Mouse (Mus musculus) C2C12 (cell line): Measurements from ENCODE around the gene Pcp2. TPM values are rescaled to one million over a fixed set of nuclear protein-coding genes. Genes with fewer than 3 reads are reported as not detected.

Source experiments
- H3K27me3 ChIP-seq: one replicate; pipeline ENCODE4 v1.6.1; 2011; ENCODE audit not compliant: control insufficient read depth, insufficient read depth, insufficient read length
- H3K36me3 ChIP-seq: one replicate; pipeline ENCODE4 v1.6.1; 2011; ENCODE audit not compliant: control insufficient read depth, insufficient read depth
- H3K4me3 ChIP-seq: one replicate; pipeline ENCODE4 v1.5.1; 2011; ENCODE audit warnings: mild to moderate bottlenecking, control low read depth; ENCODE audit not compliant: poor library complexity, insufficient read depth, severe bottlenecking
- H3K79me2 ChIP-seq: one replicate; pipeline ENCODE4 v1.6.1; 2011; ENCODE audit not compliant: control insufficient read depth, insufficient read depth
- H3K79me3 ChIP-seq: one replicate; pipeline ENCODE4 v1.6.1; 2011; ENCODE audit warnings: low read depth, control low read depth
- H3ac ChIP-seq: one replicate; pipeline ENCODE3; 2011; ENCODE audit warnings: low read depth; ENCODE audit not compliant: control insufficient read depth, insufficient read length
- CEBPB ChIP-seq: IDR thresholded peaks from one replicate; pipeline ENCODE4 v1.6.1; 2011; ENCODE audit warnings: low read depth, mild to moderate bottlenecking, control low read depth, moderate library complexity
- CTCF ChIP-seq: IDR thresholded peaks from one replicate; pipeline ENCODE4 v1.5.1; 2011; ENCODE audit not compliant: control insufficient read depth, insufficient read depth, insufficient read length
- FOSL1 ChIP-seq: IDR thresholded peaks from one replicate; pipeline ENCODE4 v1.8.0; 2011; ENCODE audit warnings: mild to moderate bottlenecking, low read length; ENCODE audit not compliant: poor library complexity, insufficient read depth, severe bottlenecking
- MAX ChIP-seq: IDR thresholded peaks from one replicate; pipeline ENCODE4 v1.6.1; 2011; ENCODE audit warnings: mild to moderate bottlenecking, control low read depth
- MYOD1 ChIP-seq: IDR thresholded peaks from one replicate; pipeline ENCODE4 v1.6.1; 2011; ENCODE audit warnings: low read depth; ENCODE audit not compliant: control insufficient read depth, insufficient read length
- MYOG ChIP-seq: IDR thresholded peaks from one replicate; pipeline ENCODE4 v1.6.1; 2011; ENCODE audit not compliant: control insufficient read depth, insufficient read length; ENCODE audit errors: extremely low read depth
- USF1 ChIP-seq: IDR thresholded peaks from one replicate; pipeline ENCODE4 v1.6.1; 2011; ENCODE audit warnings: low read depth, mild to moderate bottlenecking, control low read depth, moderate library complexity
- polyA plus RNA-seq: library from polyadenylated mRNA; unstranded; fragments of >200 nt; fragmentation: generic; extraction: Trizol; gene quantifications from one replicate; pipeline ENCODE4 v1.2.1, GENCODE M21; 2012; ENCODE audit warnings: missing spikeins

Gene Pcp2
- polyA plus RNA-seq, 1 experiment, result 0.70 TPM

- Histone ChIP-seq H3K36me3 (no peaks in the 10 kb centered on the region), H3K27me3 (peaks cover 22% of the 10 kb centered on the region), H3ac (no peak overlapping the region), H3K4me3 (no peak overlapping the region), H3K79me2 (no peaks in the 10 kb centered on the region), H3K79me3 (no peaks in the 10 kb centered on the region)
- no peak for TF ChIP-seq CEBPB
- no peak for TF ChIP-seq FOSL1
- TF ChIP-seq MYOD1, result no peak
- no peak for TF ChIP-seq USF1
- no peak for TF ChIP-seq MAX
- no peak for TF ChIP-seq MYOG
- no peak for TF ChIP-seq CTCF
These were observed 22.9 kb upstream of the Pcp2 start for GRCm38 (mm10) chr8:3648268-3648667.

GRCm38 (mm10) chr8:3647561-3647960 is 22.2 kb upstream of the Pcp2 start:
- peaks cover 22% of the 10 kb centered on the region for H3K27me3 ChIP-seq
- no peaks in the 10 kb centered on the region for H3K79me2 ChIP-seq
- H3ac ChIP-seq, result no peak overlapping the region
- no peak for TF ChIP-seq CTCF
- TF ChIP-seq MYOD1, result no peak
- TF ChIP-seq FOSL1, result no peak
- TF ChIP-seq MYOG, result no peak
- TF ChIP-seq MAX, result no peak
- H3K36me3 ChIP-seq, result no peaks in the 10 kb centered on the region
- H3K4me3 ChIP-seq, result no peak overlapping the region
- no peaks in the 10 kb centered on the region for H3K79me3 ChIP-seq

- Histone ChIP-seq H3K36me3 (no peaks in the 10 kb centered on the region), H3ac (no peak overlapping the region), H3K27me3 (peaks cover 16% of the 10 kb centered on the region), H3K4me3 (no peak overlapping the region), H3K79me3 (no peaks in the 10 kb centered on the region), H3K79me2 (no peaks in the 10 kb centered on the region)
- TF ChIP-seq USF1 (no peak), MYOD1 (no peak), FOSL1 (no peak), CTCF (no peak), MAX (no peak), CEBPB (no peak), MYOG (no peak)
These were observed 21.6 kb upstream of the Pcp2 start for GRCm38 (mm10) chr8:3646824-3647531.

- no peaks in the 10 kb centered on the region for H3K79me2 ChIP-seq
- no peak overlapping the region for H3ac ChIP-seq
- H3K36me3 ChIP-seq, result no peaks in the 10 kb centered on the region
- no peak for TF ChIP-seq CTCF
- no peak for TF ChIP-seq USF1
- TF ChIP-seq FOSL1, result no peak
- no peak for TF ChIP-seq MYOD1
- TF ChIP-seq MYOG, result no peak
- no peak for TF ChIP-seq MAX
- TF ChIP-seq CEBPB, result no peak
- no peak overlapping the region for H3K4me3 ChIP-seq
- no peaks in the 10 kb centered on the region for H3K79me3 ChIP-seq
- H3K27me3 ChIP-seq, result peaks cover 12% of the 10 kb centered on the region
These were observed 20.5 kb upstream of the Pcp2 start for GRCm38 (mm10) chr8:3645804-3646203.

GRCm38 (mm10) chr8:3631478-3631875 is 6.1 kb upstream of the Pcp2 start:
- no peaks in the 10 kb centered on the region for H3K79me3 ChIP-seq
- TF ChIP-seq MAX, result no peak
- TF ChIP-seq MYOD1, result no peak
- TF ChIP-seq CTCF, result no peak
- no peak for TF ChIP-seq USF1
- no peak for TF ChIP-seq CEBPB
- no peak for TF ChIP-seq FOSL1
- TF ChIP-seq MYOG, result no peak
- H3K36me3 ChIP-seq, result no peaks in the 10 kb centered on the region
- H3K27me3 ChIP-seq, result peaks cover 15% of the 10 kb centered on the region
- H3K79me2 ChIP-seq, result no peaks in the 10 kb centered on the region
- H3ac ChIP-seq, result peak overlapping the region; percentile 55
- H3K4me3 ChIP-seq, result peak overlapping the region; percentile 34
